Mouse (Mus musculus): ENCODE data around the gene Nat10. TPM values are rescaled to one million over a fixed set of nuclear protein-coding genes. Genes with fewer than 3 reads are reported as not detected.
A peak's percentile ranks its signal among the peaks of the same experiment; 100 is the strongest.

Gene Nat10
- polyA plus RNA-seq, 1 experiment, result 35.5 TPM

DNA sequence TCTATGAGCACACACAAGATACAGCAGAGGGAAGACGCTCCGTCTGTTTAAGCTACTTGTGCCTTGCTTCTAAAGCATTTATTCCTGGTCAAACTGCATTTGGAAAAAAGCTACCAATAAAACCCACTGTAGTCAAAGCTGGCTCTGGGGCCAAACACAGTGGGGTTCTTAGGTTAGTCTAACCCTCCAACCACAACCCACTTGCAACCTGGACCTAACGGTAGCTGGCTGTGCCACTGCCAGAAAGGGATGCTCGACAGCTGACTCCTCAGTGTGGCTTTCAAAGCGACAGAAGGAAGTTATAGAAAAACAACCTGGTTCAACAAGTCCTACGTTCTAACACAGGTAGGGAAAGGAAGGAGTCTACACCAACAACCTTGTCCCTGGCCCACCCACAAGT is 29.6 kb downstream of the Nat10 start:
- no peak overlapping the region for H3K4me3 ChIP-seq (ENCODE audit: extremely low read depth, insufficient read depth, insufficient read length)
- no peak overlapping the region for H3K27ac ChIP-seq (ENCODE audit: insufficient read depth, low read length)
- H3K27me3 ChIP-seq (ENCODE audit: control insufficient read depth, insufficient read depth, low read length), result no peaks in the 10 kb centered on the region
- H3K36me3 ChIP-seq (ENCODE audit: control insufficient read depth, insufficient read depth, low read length), result peaks cover 34% of the 10 kb centered on the region
- no peaks in the 10 kb centered on the region for H3K4me1 ChIP-seq (ENCODE audit: control insufficient read depth, insufficient read depth, insufficient read length)
- no peak for DNase-seq (ENCODE audit: low read depth in 1 of 2, low spot score in 2 of 2)
- no peak for TF ChIP-seq CTCF (IDR thresholded peaks at IDR 0.05; ENCODE audit: extremely low read depth, insufficient read depth, insufficient read length, insufficient replicate concordance)
- no peak for TF ChIP-seq POLR2A (IDR thresholded peaks at IDR 0.05; ENCODE audit: low read depth, low read length)
- WGBS, result 94% methylated on average over 6 of the region's 6 CpGs

DNA sequence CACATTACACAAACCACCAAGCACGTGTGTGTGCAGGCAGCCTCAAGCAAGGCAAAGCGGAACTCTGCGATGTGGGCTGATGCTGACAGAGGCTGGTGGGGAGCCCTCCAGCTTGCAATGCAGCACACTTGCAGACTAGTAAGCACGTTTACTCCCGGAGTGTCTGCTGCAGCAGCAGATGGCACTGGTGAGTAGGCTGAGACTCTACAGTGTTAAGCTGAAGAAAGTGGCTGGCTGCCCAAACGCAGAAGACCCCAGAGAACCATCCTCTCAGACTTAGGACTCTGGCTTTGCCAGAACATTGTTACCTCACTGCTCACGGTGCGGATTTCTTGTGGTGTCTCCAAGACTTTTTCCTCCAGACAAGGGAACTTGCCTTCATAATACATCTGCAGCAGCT is 30.1 kb downstream of the Nat10 start:
- Histone ChIP-seq H3K4me3 (ENCODE audit: extremely low read depth, insufficient read depth, insufficient read length) (no peak overlapping the region), H3K4me1 (ENCODE audit: control insufficient read depth, insufficient read depth, insufficient read length) (no peaks in the 10 kb centered on the region), H3K27ac (ENCODE audit: insufficient read depth, low read length) (no peak overlapping the region), H3K36me3 (ENCODE audit: control insufficient read depth, insufficient read depth, low read length) (peaks cover 34% of the 10 kb centered on the region), H3K27me3 (ENCODE audit: control insufficient read depth, insufficient read depth, low read length) (no peaks in the 10 kb centered on the region)
- no peak for DNase-seq (ENCODE audit: low read depth in 1 of 2, low spot score in 2 of 2)
- 91% methylated on average over 8 of the region's 8 CpGs for WGBS
- no peak for TF ChIP-seq CTCF (IDR thresholded peaks at IDR 0.05; ENCODE audit: extremely low read depth, insufficient read depth, insufficient read length, insufficient replicate concordance)
- TF ChIP-seq POLR2A (IDR thresholded peaks at IDR 0.05; ENCODE audit: low read depth, low read length), result no peak

DNA sequence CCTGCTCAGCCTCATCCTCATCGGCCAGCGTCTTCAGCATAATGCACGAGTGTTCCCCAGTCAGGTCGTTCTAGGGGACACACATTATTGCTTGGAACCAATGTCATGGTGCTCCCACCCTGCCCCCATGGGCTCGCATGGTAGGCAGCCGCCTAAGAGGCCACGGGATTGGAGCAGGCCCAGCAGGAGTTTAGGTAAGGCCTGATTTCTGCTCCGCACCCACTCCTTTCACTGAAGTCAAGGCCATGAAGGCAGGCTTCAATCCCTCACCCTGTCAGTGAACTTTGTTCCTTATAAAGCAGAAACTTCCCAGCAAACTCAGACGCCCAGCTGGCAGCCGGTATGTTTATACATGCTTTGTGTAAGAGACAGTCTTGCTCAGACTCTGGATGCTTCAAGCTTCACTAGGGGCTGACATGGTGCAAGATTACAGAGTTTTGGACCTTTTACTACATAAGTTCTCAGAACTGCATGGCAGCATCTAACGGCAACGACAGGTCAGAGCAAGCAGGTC is 33.0 kb downstream of the Nat10 start:
- Histone ChIP-seq H3K36me3 (ENCODE audit: control insufficient read depth, insufficient read depth, low read length) (peaks cover 31% of the 10 kb centered on the region), H3K4me3 (ENCODE audit: extremely low read depth, insufficient read depth, insufficient read length) (no peak overlapping the region), H3K27me3 (ENCODE audit: control insufficient read depth, insufficient read depth, low read length) (no peaks in the 10 kb centered on the region), H3K27ac (ENCODE audit: insufficient read depth, low read length) (no peak overlapping the region), H3K4me1 (ENCODE audit: control insufficient read depth, insufficient read depth, insufficient read length) (no peaks in the 10 kb centered on the region)
- 93% methylated on average over 12 of the region's 12 CpGs for WGBS
- TF ChIP-seq POLR2A (IDR thresholded peaks at IDR 0.05; ENCODE audit: low read depth, low read length) (no peak), CTCF (IDR thresholded peaks at IDR 0.05; ENCODE audit: extremely low read depth, insufficient read depth, insufficient read length, insufficient replicate concordance) (no peak)
- no peak for DNase-seq (ENCODE audit: low read depth in 1 of 2, low spot score in 2 of 2)

DNA sequence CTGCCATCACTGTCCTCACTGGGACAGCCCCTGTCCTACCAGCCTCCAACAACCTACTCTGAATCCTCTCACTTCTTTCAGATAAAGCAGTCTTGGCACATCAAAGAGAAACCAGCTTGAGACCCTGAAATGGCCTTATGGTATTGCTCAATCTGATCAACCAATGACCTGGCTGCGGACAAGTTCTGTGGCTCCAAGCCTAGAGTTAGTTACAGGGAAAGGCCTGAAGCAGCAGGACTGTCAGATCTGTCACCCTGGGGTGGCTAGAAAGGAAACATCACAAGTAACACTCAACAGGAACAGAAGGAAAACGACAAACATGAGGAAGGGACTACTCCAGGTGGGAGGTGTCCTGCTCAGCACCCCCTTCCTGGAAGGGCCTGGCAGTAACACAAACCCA is 36.5 kb downstream of the Nat10 start:
- no peaks in the 10 kb centered on the region for H3K27me3 ChIP-seq (ENCODE audit: control insufficient read depth, insufficient read depth, low read length)
- no peak for DNase-seq (ENCODE audit: low read depth in 1 of 2, low spot score in 2 of 2)
- 88% methylated on average over 2 of the region's 2 CpGs for WGBS
- H3K4me3 ChIP-seq (ENCODE audit: extremely low read depth, insufficient read depth, insufficient read length), result no peak overlapping the region
- H3K27ac ChIP-seq (ENCODE audit: insufficient read depth, low read length), result no peak overlapping the region
- no peak for TF ChIP-seq CTCF (IDR thresholded peaks at IDR 0.05; ENCODE audit: extremely low read depth, insufficient read depth, insufficient read length, insufficient replicate concordance)
- TF ChIP-seq POLR2A (IDR thresholded peaks at IDR 0.05; ENCODE audit: low read depth, low read length), result no peak
- no peaks in the 10 kb centered on the region for H3K4me1 ChIP-seq (ENCODE audit: control insufficient read depth, insufficient read depth, insufficient read length)
- H3K36me3 ChIP-seq (ENCODE audit: control insufficient read depth, insufficient read depth, low read length), result peaks cover 35% of the 10 kb centered on the region

DNA sequence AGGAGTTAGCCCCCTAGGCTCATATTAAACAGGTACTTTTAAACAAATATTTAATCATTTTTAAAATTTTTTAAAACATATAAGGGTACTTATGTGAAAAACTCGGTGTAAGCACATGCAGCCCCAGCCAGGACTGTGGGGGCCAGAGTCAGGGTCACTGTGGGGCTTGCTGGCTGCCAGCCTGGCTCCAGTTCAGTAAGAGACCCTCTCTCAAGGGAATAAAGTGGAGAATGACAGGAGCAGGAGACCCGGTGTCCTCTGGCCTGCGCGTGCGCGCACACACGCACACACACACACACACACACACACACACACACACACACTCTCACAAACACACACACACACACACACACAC is 41.8 kb downstream of the Nat10 start:
- TF ChIP-seq POLR2A (IDR thresholded peaks at IDR 0.05; ENCODE audit: low read depth, low read length) (no peak), CTCF (IDR thresholded peaks at IDR 0.05; ENCODE audit: extremely low read depth, insufficient read depth, insufficient read length, insufficient replicate concordance) (no peak)
- H3K27ac ChIP-seq (ENCODE audit: insufficient read depth, low read length), result no peak overlapping the region
- DNase-seq (ENCODE audit: low read depth in 1 of 2, low spot score in 2 of 2), result no peak
- no peak overlapping the region for H3K4me3 ChIP-seq (ENCODE audit: extremely low read depth, insufficient read depth, insufficient read length)
- H3K36me3 ChIP-seq (ENCODE audit: control insufficient read depth, insufficient read depth, low read length), result peaks cover 23% of the 10 kb centered on the region
- no peaks in the 10 kb centered on the region for H3K27me3 ChIP-seq (ENCODE audit: control insufficient read depth, insufficient read depth, low read length)
- 95% methylated on average over 7 of the region's 7 CpGs for WGBS
- no peaks in the 10 kb centered on the region for H3K4me1 ChIP-seq (ENCODE audit: control insufficient read depth, insufficient read depth, insufficient read length)

DNA sequence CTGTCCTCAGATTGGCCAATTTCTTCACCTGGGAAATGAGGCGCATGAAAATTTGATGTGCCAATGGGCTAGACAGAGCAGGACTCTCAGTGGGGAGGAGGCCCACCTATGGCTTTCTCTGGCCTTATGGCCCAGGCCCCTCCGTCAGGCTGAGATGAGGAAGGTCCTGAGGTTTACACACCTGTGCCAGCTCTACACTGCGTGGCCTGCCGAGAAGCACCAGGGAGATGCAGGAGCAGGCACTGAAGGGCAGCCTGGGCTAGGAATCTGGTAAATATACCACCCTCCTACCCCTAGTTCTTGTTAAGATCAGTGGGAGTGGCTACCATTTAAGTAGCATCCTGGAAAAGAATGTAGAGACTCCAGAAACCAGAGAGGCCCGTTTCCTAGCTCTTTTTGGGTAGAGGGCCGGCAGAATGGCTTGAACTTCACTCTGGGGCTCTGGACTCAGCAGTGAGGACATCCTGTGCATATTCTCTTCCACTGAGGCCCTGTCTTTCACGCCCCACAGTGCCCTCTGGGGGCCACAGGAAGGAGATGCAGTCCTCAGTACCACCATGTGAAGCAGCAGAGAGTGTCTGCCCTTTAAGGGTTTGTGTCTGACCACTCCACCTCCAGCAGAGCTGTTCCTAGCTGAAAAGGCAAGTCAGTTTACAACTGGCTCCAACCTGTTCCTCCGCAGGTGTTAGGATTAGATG is 42.3 kb downstream of the Nat10 start:
- TF ChIP-seq CTCF (IDR thresholded peaks at IDR 0.05; ENCODE audit: extremely low read depth, insufficient read depth, insufficient read length, insufficient replicate concordance), result peak; percentile 86; the same call in 1 of the 2 replicates
- TF ChIP-seq POLR2A (IDR thresholded peaks at IDR 0.05; ENCODE audit: low read depth, low read length), result no peak
- Histone ChIP-seq H3K27ac (ENCODE audit: insufficient read depth, low read length) (no peak overlapping the region), H3K4me3 (ENCODE audit: extremely low read depth, insufficient read depth, insufficient read length) (no peak overlapping the region), H3K36me3 (ENCODE audit: control insufficient read depth, insufficient read depth, low read length) (peaks cover 20% of the 10 kb centered on the region), H3K4me1 (ENCODE audit: control insufficient read depth, insufficient read depth, insufficient read length) (no peaks in the 10 kb centered on the region), H3K27me3 (ENCODE audit: control insufficient read depth, insufficient read depth, low read length) (no peaks in the 10 kb centered on the region)
- DNase-seq (ENCODE audit: low read depth in 1 of 2, low spot score in 2 of 2), result peak; percentile 47 to 69
- 65% methylated on average over 8 of the region's 8 CpGs for WGBS

DNA sequence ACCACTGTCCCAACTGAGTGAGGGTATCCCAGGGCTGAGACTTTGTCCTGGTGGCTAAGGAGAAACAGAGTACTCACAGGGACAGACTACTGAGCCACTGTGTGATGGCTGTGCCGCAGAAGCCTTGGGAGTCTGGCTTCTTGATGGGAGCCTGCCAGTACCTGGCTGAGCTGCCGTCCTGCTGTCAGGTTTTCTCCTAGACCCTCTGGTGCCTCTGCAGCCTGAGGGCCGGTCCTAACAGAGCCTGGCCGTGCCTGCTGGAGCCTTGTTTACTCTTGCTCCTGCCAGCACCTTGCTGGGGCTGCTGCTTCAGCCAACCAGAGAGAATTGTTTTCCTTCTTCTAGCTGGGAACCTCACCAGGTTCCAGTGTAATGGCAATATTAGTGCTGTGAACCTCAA is 46.7 kb downstream of the Nat10 start:
- peaks cover 8% of the 10 kb centered on the region; the same call in 1 of the 2 replicates for H3K36me3 ChIP-seq (ENCODE audit: control insufficient read depth, insufficient read depth, low read length)
- no peak for DNase-seq (ENCODE audit: low read depth in 1 of 2, low spot score in 2 of 2)
- H3K27me3 ChIP-seq (ENCODE audit: control insufficient read depth, insufficient read depth, low read length), result no peaks in the 10 kb centered on the region
- H3K27ac ChIP-seq (ENCODE audit: insufficient read depth, low read length), result no peak overlapping the region
- TF ChIP-seq CTCF (IDR thresholded peaks at IDR 0.05; ENCODE audit: extremely low read depth, insufficient read depth, insufficient read length, insufficient replicate concordance) (no peak), POLR2A (IDR thresholded peaks at IDR 0.05; ENCODE audit: low read depth, low read length) (no peak)
- 95% methylated on average over 4 of the region's 4 CpGs for WGBS
- no peaks in the 10 kb centered on the region for H3K4me1 ChIP-seq (ENCODE audit: control insufficient read depth, insufficient read depth, insufficient read length)
- no peak overlapping the region for H3K4me3 ChIP-seq (ENCODE audit: extremely low read depth, insufficient read depth, insufficient read length)

Measured in spleen, adult 2 months (tissue).